Mouse (Mus musculus) neural tube, embryonic 14.5 days (tissue): Measurements from ENCODE around the gene Lars2. TPM values are rescaled to one million over a fixed set of nuclear protein-coding genes. Genes with fewer than 3 reads are reported as not detected.
"Not testable (repeated sequence)": the region's sequence is repeated elsewhere in the genome, so short reads cannot be mapped to it uniquely, and the experiment has no call there.

ENCODE experiments used
- ATAC-seq: fragments of 200-750 bp; cut with Nextera tagmentation; 2 replicates; pipeline ENCODE4 v1.8.0; 2017; ENCODE audit warnings: low read depth, mild to moderate bottlenecking, moderate TSS enrichment, moderate library complexity
- H3K27ac ChIP-seq: fragments of 300-500 bp; sonication (generic); 2 replicates; pipeline ENCODE4 v1.5.1; 2014; ENCODE audit warnings: low read depth, mild to moderate bottlenecking, control low read depth, low read length, moderate library complexity, mixed read lengths
- H3K27me3 ChIP-seq: fragments of 300-500 bp; sonication (generic); 2 replicates; pipeline ENCODE4 v1.6.1; 2014; ENCODE audit warnings: low read length; ENCODE audit not compliant: control insufficient read depth, insufficient read depth
- H3K36me3 ChIP-seq: fragments of 300-500 bp; sonication (generic); 2 replicates; pipeline ENCODE4 v1.6.1; 2014; ENCODE audit warnings: low read length, mixed read lengths; ENCODE audit not compliant: control insufficient read depth, insufficient read depth
- H3K4me1 ChIP-seq: fragments of 300-500 bp; sonication (generic); 2 replicates; pipeline ENCODE4 v1.6.1; 2014; ENCODE audit warnings: low read length; ENCODE audit not compliant: control insufficient read depth, insufficient read depth
- H3K4me2 ChIP-seq: fragments of 300-500 bp; sonication (generic); 2 replicates; pipeline ENCODE4 v1.6.1; 2014; ENCODE audit warnings: mild to moderate bottlenecking, low read depth, low read length, control low read depth
- H3K4me3 ChIP-seq: fragments of 300-500 bp; sonication (generic); 2 replicates; pipeline ENCODE4 v1.5.1; 2014; ENCODE audit warnings: low read depth, low read length, control low read depth, mixed read lengths
- H3K9ac ChIP-seq: fragments of 300-500 bp; sonication (generic); replicated peaks from 2 replicates; pipeline ENCODE4 v1.6.1; 2014; ENCODE audit warnings: low read depth, mild to moderate bottlenecking, control low read depth, low read length, mixed read lengths
- H3K9me3 ChIP-seq: fragments of 300-500 bp; sonication (generic); 2 replicates; pipeline ENCODE4 v1.6.1; 2016; ENCODE audit warnings: low read length; ENCODE audit not compliant: control insufficient read depth
- WGBS: fragments of 180-500 bp; shearing (Covaris S2); extraction: QIAGEN DNeasy Blood & Tissue Kit; methylation state at CpG from one replicate; pipeline ENCODE4 v1.1.7; 2014; 5-methylcytosine and 5-hydroxymethylcytosine counted together
- polyA plus RNA-seq: library from polyadenylated mRNA; unstranded; fragments of >200 nt; fragmentation: Nextera tagmentation; extraction: Ambion mirVana; gene quantifications from 2 replicates; pipeline ENCODE4 v1.2.1, GENCODE M21; 2014

Lars2 gene
- polyA plus RNA-seq, result 1,192 and 1,233 TPM in 2 replicates

DNA sequence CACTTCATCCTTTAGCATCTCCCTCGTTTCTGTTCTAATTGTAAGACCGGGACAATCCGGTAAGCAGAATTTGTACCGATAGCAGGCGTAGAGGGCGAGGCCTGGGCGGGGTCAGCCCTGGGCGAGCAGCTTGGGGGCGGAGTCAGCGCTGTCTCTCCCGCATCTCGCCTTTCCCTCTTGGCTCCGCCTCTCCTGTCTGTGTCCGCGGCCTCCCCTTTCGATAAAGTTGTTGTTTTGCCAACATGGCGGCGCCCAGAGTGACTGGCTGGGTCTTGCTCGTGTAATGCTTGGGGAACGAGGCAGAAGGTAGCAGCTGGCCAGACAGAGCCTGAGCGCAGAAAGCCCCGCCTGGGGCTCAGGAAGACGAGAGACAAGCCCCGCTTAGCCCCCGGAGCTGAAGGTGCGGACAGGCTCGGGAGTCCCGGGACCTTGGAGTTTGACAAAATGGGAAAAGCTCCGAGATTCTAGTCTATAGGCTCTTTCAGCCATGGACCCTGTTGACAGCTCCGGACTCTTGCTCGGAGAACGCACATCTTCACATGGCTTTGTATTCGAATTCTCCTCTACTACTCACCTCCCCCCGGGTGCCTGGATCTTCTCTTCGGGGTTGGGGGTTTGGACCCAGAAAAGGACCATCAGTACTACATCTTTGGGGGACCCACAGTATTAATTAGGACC is at the start of gene Lars2:
TSS of gene Lars2 (plus strand) at position 220 of the 678 bp plus-strand sequence.
- Histone ChIP-seq H3K4me2 (peak within 1 kb of the TSS; percentile 70), H3K36me3 (peaks cover 2% of the 10 kb centered on the region; the same call in 1 of the 2 replicates), H3K4me3 (peak within 1 kb of the TSS; percentile 72), H3K27me3 (no peaks in the 10 kb centered on the region), H3K9me3 (no peaks in the 10 kb centered on the region), H3K27ac (peak within 1 kb of the TSS; percentile 85), H3K4me1 (peaks cover 8% of the 10 kb centered on the region), H3K9ac (peak within 1 kb of the TSS; percentile 60)
- peak; percentile 99 for ATAC-seq
- WGBS, result under 1% methylated on average over 35 of the region's 35 CpGs

DNA sequence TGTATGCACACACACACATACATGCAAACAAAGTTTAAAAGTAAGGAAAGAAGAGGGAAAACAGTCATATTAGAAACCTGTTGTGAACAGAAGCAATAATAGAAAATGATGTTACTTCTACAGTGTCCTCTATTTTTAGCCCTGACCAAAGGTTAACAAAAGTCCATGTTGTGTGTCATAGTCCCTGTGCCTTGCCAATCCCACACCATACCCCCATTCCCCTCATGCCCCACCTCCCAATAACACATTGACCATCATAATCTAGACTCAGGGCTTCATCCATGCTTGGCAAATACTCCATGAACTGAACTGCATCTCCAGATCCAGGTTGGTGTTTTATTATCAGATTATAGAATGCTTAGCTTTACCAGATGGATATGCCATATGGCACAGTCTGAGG is 40.6 kb upstream of the Lars2 start:
- Histone ChIP-seq H3K4me1 (no peaks in the 10 kb centered on the region), H3K4me2 (no peak overlapping the region), H3K9ac (no peak overlapping the region), H3K4me3 (no peak overlapping the region), H3K27ac (no peak overlapping the region), H3K9me3 (no peaks in the 10 kb centered on the region), H3K36me3 (no peaks in the 10 kb centered on the region), H3K27me3 (no peaks in the 10 kb centered on the region)
- ATAC-seq, result no peak

DNA sequence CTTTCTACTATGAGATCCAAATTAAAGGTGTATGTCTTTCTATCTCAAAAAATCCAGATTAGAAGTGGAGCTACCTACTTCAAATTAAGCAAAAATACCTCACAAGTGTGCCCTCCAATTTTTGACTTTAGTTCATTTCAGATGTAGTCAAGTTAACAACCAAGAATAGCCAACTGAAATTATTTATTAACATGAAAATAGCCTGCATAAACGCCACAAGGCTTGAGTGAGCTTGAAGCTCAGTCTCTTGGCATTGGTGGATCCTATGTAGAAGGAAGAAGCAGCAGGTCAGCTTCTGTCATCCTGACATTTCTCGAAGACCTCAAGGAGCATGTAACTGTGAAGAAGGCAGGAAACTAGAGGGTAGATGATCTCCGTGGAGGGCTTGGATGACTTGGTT is 38.4 kb upstream of the Lars2 start:
- Histone ChIP-seq H3K9me3 (no peaks in the 10 kb centered on the region), H3K4me3 (no peak overlapping the region), H3K4me1 (no peaks in the 10 kb centered on the region), H3K36me3 (no peaks in the 10 kb centered on the region), H3K9ac (no peak overlapping the region), H3K27ac (no peak overlapping the region), H3K4me2 (no peak overlapping the region), H3K27me3 (no peaks in the 10 kb centered on the region)
- WGBS, result 89% methylated on average over 3 of the region's 3 CpGs
- no peak for ATAC-seq

DNA sequence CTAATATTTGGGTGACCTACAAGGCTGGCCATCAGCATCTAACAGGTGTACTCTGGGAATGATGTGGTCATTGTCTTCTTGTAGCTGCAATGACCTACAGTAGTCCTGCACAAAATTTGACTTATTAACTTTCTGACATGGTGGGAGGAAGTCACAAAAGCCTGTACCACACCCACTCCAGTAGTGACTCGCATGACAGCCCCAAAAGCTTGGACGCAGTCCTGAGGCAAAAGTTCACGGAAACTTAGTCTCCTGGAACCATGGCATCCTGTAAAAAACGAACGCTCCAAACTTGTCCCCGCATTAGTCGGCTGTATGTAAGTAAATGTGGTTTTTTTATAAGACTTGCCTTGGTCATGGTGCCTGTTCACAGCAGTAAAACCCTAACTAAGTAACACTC is 36.9 kb upstream of the Lars2 start:
- H3K9ac ChIP-seq, result no peak overlapping the region
- H3K27ac ChIP-seq, result no peak overlapping the region
- H3K4me1 ChIP-seq, result no peaks in the 10 kb centered on the region
- no peak overlapping the region for H3K4me2 ChIP-seq
- no peak for ATAC-seq
- H3K27me3 ChIP-seq, result no peaks in the 10 kb centered on the region
- no peaks in the 10 kb centered on the region for H3K36me3 ChIP-seq
- no peaks in the 10 kb centered on the region for H3K9me3 ChIP-seq
- WGBS, result 96% methylated on average over 7 of the region's 7 CpGs
- H3K4me3 ChIP-seq, result no peak overlapping the region

DNA sequence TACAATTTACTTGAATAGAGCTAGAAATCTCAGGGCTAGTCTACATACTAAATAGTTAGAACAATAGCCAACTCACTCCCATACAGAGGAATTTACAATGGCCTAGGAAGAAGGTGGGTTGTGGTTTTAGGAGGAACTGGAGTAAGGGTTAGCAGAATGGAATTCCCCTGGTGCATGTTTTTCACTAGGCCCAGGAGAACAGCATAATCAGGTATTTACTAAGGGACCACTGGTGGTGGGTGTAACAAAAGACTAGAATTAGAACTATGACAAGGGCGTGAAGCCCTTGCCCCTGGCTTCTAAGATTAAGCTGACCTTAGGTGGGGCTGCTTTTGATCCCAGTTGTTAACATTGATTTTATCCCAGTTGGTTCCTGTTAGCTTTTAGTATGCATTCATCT is 36.5 kb upstream of the Lars2 start:
- not testable (repeated sequence) for H3K9ac ChIP-seq, H3K4me2 ChIP-seq, ATAC-seq, H3K27ac ChIP-seq, H3K9me3 ChIP-seq, H3K27me3 ChIP-seq, H3K4me3 ChIP-seq, H3K4me1 ChIP-seq, H3K36me3 ChIP-seq
- WGBS, result 92% methylated on average over 1 of the region's 1 CpGs

DNA sequence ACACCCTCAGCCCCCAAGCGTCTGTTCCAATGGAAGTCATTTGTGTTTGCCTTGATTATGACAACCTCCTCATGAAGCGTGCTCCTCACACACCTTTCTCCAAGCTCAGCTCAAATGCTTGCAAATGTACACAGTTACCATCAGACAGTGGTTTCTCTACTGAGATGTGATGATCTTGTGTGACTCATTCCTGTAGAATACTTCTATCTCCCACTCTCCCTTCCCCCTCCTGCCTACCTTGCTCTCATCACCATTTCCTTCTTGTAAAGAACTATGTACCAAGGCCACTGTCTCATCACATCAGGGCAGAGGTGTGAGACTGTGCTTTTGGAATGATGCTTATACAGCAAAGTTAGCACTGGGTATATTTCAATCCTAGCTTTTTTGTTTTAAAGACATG is 33.2 kb upstream of the Lars2 start:
- Histone ChIP-seq H3K4me2 (no peak overlapping the region), H3K36me3 (no peaks in the 10 kb centered on the region), H3K9me3 (no peaks in the 10 kb centered on the region), H3K4me1 (peaks cover 4% of the 10 kb centered on the region; the same call in 1 of the 2 replicates), H3K27me3 (no peaks in the 10 kb centered on the region), H3K9ac (no peak overlapping the region), H3K27ac (no peak overlapping the region), H3K4me3 (no peak overlapping the region)
- no peak for ATAC-seq
- 88% methylated on average over 2 of the region's 2 CpGs for WGBS

DNA sequence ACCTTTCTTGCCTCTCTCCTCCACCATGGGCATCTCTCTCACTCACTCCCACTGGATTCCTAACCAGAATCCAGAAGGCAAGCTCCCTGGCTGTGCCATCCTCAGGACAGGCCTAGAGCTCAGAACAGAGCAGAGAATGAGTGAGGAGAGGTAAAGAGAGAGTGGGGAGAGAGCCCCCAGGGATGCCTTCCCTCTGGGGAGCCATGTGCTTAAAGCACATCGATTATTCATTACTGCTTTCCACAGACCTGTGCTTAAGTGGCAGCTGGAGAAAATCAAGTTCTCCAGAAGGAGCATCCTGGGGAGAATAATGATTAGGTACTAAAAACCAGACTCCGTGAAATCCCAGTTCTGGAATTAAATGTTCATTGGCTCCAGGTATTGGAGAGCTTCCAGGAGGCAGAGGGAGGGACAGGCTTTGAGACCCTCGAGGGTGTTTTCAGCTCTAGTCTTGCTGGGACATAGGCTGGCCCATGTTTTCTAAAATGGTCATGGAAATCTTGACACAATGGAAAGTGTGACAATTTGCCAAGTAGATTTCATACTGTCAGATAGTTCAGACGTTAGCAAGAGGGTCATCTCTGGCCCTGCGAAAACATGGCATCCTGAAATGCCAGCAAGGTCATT is 31.6 kb upstream of the Lars2 start:
- Histone ChIP-seq H3K36me3 (no peaks in the 10 kb centered on the region), H3K4me3 (no peak overlapping the region), H3K9me3 (no peaks in the 10 kb centered on the region), H3K27me3 (no peaks in the 10 kb centered on the region), H3K4me2 (no peak overlapping the region), H3K27ac (no peak overlapping the region), H3K4me1 (peaks cover 4% of the 10 kb centered on the region; the same call in 1 of the 2 replicates), H3K9ac (no peak overlapping the region)
- peak; percentile 69 for ATAC-seq
- 29% methylated on average over 5 of the region's 5 CpGs for WGBS

DNA sequence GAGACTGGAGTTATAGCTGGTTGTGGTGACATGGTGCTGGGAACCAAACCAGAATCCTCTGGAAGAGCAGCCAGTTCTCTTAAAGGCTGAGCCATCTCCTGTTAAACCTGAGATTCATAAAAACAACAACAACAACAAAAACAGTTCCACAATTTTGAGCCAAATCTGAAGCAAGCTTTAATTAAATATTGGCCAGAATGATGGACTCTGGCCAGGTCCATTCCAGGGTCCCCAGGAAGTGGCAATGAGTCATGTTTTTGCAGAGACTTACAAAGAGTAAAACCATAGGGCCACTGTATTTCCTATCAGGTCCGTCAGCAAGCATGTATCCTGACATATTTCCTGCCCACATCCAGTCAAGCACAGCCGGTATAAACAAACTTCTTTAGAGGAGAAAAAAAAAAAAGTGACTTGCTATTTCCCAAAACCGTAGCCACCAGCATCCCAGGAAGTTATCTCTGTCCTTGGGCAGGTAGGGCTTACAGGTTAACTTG is 27.0 kb upstream of the Lars2 start:
- H3K27me3 ChIP-seq, result no peaks in the 10 kb centered on the region
- no peak overlapping the region for H3K27ac ChIP-seq
- WGBS, result 80% methylated on average over 3 of the region's 3 CpGs
- no peak overlapping the region for H3K9ac ChIP-seq
- peaks cover 4% of the 10 kb centered on the region; the same call in 1 of the 2 replicates for H3K4me1 ChIP-seq
- no peak overlapping the region for H3K4me3 ChIP-seq
- H3K9me3 ChIP-seq, result no peaks in the 10 kb centered on the region
- no peak for ATAC-seq
- H3K36me3 ChIP-seq, result no peaks in the 10 kb centered on the region
- H3K4me2 ChIP-seq, result no peak overlapping the region

DNA sequence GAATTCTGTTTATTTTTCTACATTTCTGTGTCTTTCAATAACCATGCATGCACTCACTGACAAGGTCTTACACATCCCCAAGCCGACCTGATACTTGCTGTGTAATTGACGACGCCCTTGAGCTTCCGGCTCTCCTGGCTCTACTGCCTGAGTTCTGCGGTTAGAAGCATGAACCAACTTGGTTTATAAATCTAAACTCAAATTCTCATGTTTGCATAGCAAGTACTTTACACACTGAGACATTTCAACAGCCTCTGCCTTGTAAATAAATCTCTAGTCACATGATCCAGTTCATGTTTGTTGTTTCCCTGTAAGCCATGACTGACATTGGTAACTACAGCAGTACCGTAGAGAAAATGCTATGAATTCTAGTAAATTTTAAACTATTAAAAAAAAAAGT is 25.5 kb upstream of the Lars2 start:
- WGBS, result 87% methylated on average over 6 of the region's 6 CpGs
- Histone ChIP-seq H3K4me3 (no peak overlapping the region), H3K36me3 (no peaks in the 10 kb centered on the region), H3K4me2 (no peak overlapping the region), H3K4me1 (peaks cover 4% of the 10 kb centered on the region; the same call in 1 of the 2 replicates), H3K27ac (no peak overlapping the region), H3K9me3 (no peaks in the 10 kb centered on the region), H3K27me3 (no peaks in the 10 kb centered on the region), H3K9ac (no peak overlapping the region)
- no peak for ATAC-seq
